In genomic region chr2:170946106-170946657, GRCm38 (mm10) we compare ENCODE assay signal across 13 mouse cellular contexts.
DNase-seq lines count a peak whose midpoint lies in the region; ATAC-seq lines count a peak whose summit lies in the region.
"Had no signal": no experiment of that assay in that cellular context is flagged by ENCODE, and none has a peak within 500 bp of the region (broad histone marks: within the 10 kb centered on the region; RNA-seq: fewer than 3 reads in every experiment).

No protein-coding gene starts in this region.

- H3K4me1 ChIP-seq in kidney, embryonic 15.5 days, result peaks cover 11% of the 10 kb centered on the region; the same call in 1 of the 2 replicates
- H3K4me1 ChIP-seq: heart, embryonic 15.5 days had no signal

- ATAC-seq in kidney, embryonic 15.5 days (replicated peaks; ENCODE audit: low FRiP score), result no peak
- ATAC-seq: inflammation-experienced regulatory T-cells, adult 6 months; liver, postnatal 0 days had no signal

- H3K27me3 ChIP-seq in kidney, embryonic 15.5 days, result no peaks in the 10 kb centered on the region
- H3K27me3 ChIP-seq: heart, embryonic 15.5 days; limb, embryonic 13.5 days had no signal

- no peak overlapping the region for H3K9ac ChIP-seq in kidney, embryonic 15.5 days
- H3K9ac ChIP-seq: heart, embryonic 15.5 days; limb, embryonic 13.5 days; liver, postnatal 0 days had no signal

- H3K4me3 ChIP-seq in kidney, embryonic 15.5 days (replicated peaks), result no peak overlapping the region
- H3K4me3 ChIP-seq: heart, embryonic 15.5 days; limb, embryonic 13.5 days had no signal

- no peak overlapping the region for H3K27ac ChIP-seq in kidney, embryonic 15.5 days
- H3K27ac ChIP-seq: heart, embryonic 15.5 days; limb, embryonic 13.5 days had no signal

- no peaks in the 10 kb centered on the region for H3K36me3 ChIP-seq in kidney, embryonic 15.5 days
- H3K36me3 ChIP-seq: heart, embryonic 15.5 days; limb, embryonic 13.5 days had no signal

- 76% methylated on average over 15 of the region's 15 CpGs for WGBS in kidney, embryonic 15.5 days

- H3K9me3 ChIP-seq in kidney, embryonic 15.5 days (replicated peaks), result no peaks in the 10 kb centered on the region
- H3K9me3 ChIP-seq: heart, embryonic 15.5 days; limb, embryonic 13.5 days had no signal

- no peak overlapping the region for H3K4me2 ChIP-seq in kidney, embryonic 15.5 days
- H3K4me2 ChIP-seq: heart, embryonic 15.5 days; limb, embryonic 13.5 days had no signal

- peak; percentile 13 to 16 for DNase-seq in cerebellum, postnatal 25 days
- DNase-seq in cerebellum, adult 9-10 months, result no peak
- peak; percentile 4 for DNase-seq in kidney, adult 18-20 months
- DNase-seq in right cerebral cortex, postnatal 10 days (ENCODE audit: low spot score in 2 of 2), result peak; percentile 24 to 25
- DNase-seq in right cerebral cortex, postnatal 4 days, result no peak
- no peak for DNase-seq in thymus, postnatal 0 days (ENCODE audit: low spot score)
- DNase-seq: liver, postnatal 0 days; lung, postnatal 4 days; right cerebral cortex, adult 18-20 months had no signal

Comparison
In these comparisons a context has a peak if more than half of its experiments do, and no peak if none do; other contexts are left out.
1. DNase-seq: peak in cerebellum, postnatal 25 days (2 of 2), kidney, adult 18-20 months (single experiment) and right cerebral cortex, postnatal 10 days (2 of 2); none in cerebellum, adult 9-10 months (single experiment), right cerebral cortex, postnatal 4 days (single experiment) and thymus, postnatal 0 days (single experiment).